Mouse (Mus musculus) intestine, embryonic 15.5 days (tissue): ENCODE results near the gene St6galnac3. TPM values are rescaled to one million over a fixed set of nuclear protein-coding genes. Genes with fewer than 3 reads are reported as not detected.

Experiments
- ATAC-seq: fragments of 200-750 bp; cut with Nextera tagmentation; 2 replicates; pipeline ENCODE4 v1.8.0; 2017; ENCODE audit warnings: moderate TSS enrichment, moderate library complexity
- H3K27ac ChIP-seq: fragments of 300-500 bp; sonication (generic); 2 replicates; pipeline ENCODE4 v1.5.1; 2015; ENCODE audit warnings: mild to moderate bottlenecking, inconsistent platforms
- H3K27me3 ChIP-seq: fragments of 300-500 bp; sonication (generic); replicated peaks from 2 replicates; pipeline ENCODE4 v1.6.1; 2015; ENCODE audit warnings: inconsistent platforms
- H3K36me3 ChIP-seq: fragments of 300-500 bp; sonication (generic); 2 replicates; pipeline ENCODE4 v1.6.1; 2015; ENCODE audit warnings: inconsistent platforms
- H3K4me1 ChIP-seq: fragments of 300-500 bp; sonication (generic); replicated peaks from 2 replicates; pipeline ENCODE4 v1.6.1; 2015; ENCODE audit warnings: inconsistent platforms
- H3K4me2 ChIP-seq: fragments of 300-500 bp; sonication (generic); replicated peaks from 2 replicates; pipeline ENCODE4 v1.6.1; 2015; ENCODE audit warnings: mild to moderate bottlenecking, inconsistent platforms
- H3K4me3 ChIP-seq: fragments of 300-500 bp; sonication (generic); replicated peaks from 2 replicates; pipeline ENCODE4 v1.5.1; 2015; ENCODE audit warnings: inconsistent platforms
- H3K9ac ChIP-seq: fragments of 300-500 bp; sonication (generic); 2 replicates; pipeline ENCODE4 v1.6.1; 2015; ENCODE audit warnings: inconsistent platforms
- H3K9me3 ChIP-seq: fragments of 300-500 bp; sonication (generic); 2 replicates; pipeline ENCODE4 v1.6.1; 2016; ENCODE audit warnings: inconsistent platforms
- WGBS: fragments of 180-500 bp; shearing (Covaris S2); methylation state at CpG from one replicate; pipeline ENCODE4 v1.1.7; 2015; 5-methylcytosine and 5-hydroxymethylcytosine counted together
- polyA plus RNA-seq: library from polyadenylated mRNA; unstranded; fragments of >200 nt; fragmentation: Nextera tagmentation; extraction: Ambion mirVana; gene quantifications from 2 replicates; pipeline ENCODE4 v1.2.1, GENCODE M21; 2015

St6galnac3 gene
- polyA plus RNA-seq, 1 experiment from 2014 or later = 34.5 TPM

GRCm38 (mm10) chr3:153287081-153287480 is 437.9 kb downstream of the St6galnac3 start:
- no peak overlapping the region for H3K4me2 ChIP-seq
- H3K27ac ChIP-seq = no peak overlapping the region
- no peaks in the 10 kb centered on the region for H3K27me3 ChIP-seq
- no peaks in the 10 kb centered on the region for H3K9me3 ChIP-seq
- no peaks in the 10 kb centered on the region; the same call in 1 of the 2 replicates for H3K4me1 ChIP-seq
- no peak for ATAC-seq
- no peak overlapping the region for H3K4me3 ChIP-seq
- 93% methylated on average over 6 of the region's 6 CpGs for WGBS
- H3K36me3 ChIP-seq = no peaks in the 10 kb centered on the region
- H3K9ac ChIP-seq = no peak overlapping the region

- no peak for ATAC-seq
- Histone ChIP-seq H3K4me1 (no peaks in the 10 kb centered on the region; the same call in 1 of the 2 replicates), H3K4me2 (no peak overlapping the region), H3K27me3 (no peaks in the 10 kb centered on the region), H3K4me3 (no peak overlapping the region), H3K9me3 (no peaks in the 10 kb centered on the region), H3K9ac (no peak overlapping the region), H3K27ac (no peak overlapping the region), H3K36me3 (no peaks in the 10 kb centered on the region)
- 43% methylated on average over 16 of the region's 16 CpGs for WGBS
These were observed 442.7 kb downstream of the St6galnac3 start for GRCm38 (mm10) chr3:153282123-153282765.

- Histone ChIP-seq H3K9me3 (no peaks in the 10 kb centered on the region), H3K4me3 (no peak overlapping the region)
- 65% methylated on average over 5 of the region's 5 CpGs for WGBS
These were observed 446.7 kb downstream of the St6galnac3 start for GRCm38 (mm10) chr3:153278249-153278648.

GRCm38 (mm10) chr3:153277389-153277999 is 447.5 kb downstream of the St6galnac3 start:
- Histone ChIP-seq H3K9me3 (no peaks in the 10 kb centered on the region), H3K4me2 (no peak overlapping the region), H3K4me1 (no peaks in the 10 kb centered on the region; the same call in 1 of the 2 replicates), H3K36me3 (no peaks in the 10 kb centered on the region), H3K9ac (no peak overlapping the region), H3K4me3 (no peak overlapping the region), H3K27ac (no peak overlapping the region), H3K27me3 (no peaks in the 10 kb centered on the region)
- 58% methylated on average over 16 of the region's 16 CpGs for WGBS
- ATAC-seq = no peak

More at GRCm38 (mm10) chr3:153278249-153278648, 446.7 kb downstream of the St6galnac3 start:
- H3K27ac ChIP-seq = no peak overlapping the region
- no peaks in the 10 kb centered on the region for H3K27me3 ChIP-seq
- H3K4me1 ChIP-seq = no peaks in the 10 kb centered on the region; the same call in 1 of the 2 replicates
- H3K36me3 ChIP-seq = no peaks in the 10 kb centered on the region
- no peak overlapping the region for H3K4me2 ChIP-seq
- ATAC-seq = no peak
- H3K9ac ChIP-seq = no peak overlapping the region

GRCm38 (mm10) chr3:153276830-153277388 is 448.1 kb downstream of the St6galnac3 start:
- no peak overlapping the region for H3K4me3 ChIP-seq
- WGBS = 62% methylated on average over 16 of the region's 16 CpGs
- H3K27me3 ChIP-seq = no peaks in the 10 kb centered on the region
- no peak overlapping the region for H3K27ac ChIP-seq
- H3K9ac ChIP-seq = no peak overlapping the region
- no peaks in the 10 kb centered on the region; the same call in 1 of the 2 replicates for H3K4me1 ChIP-seq
- no peak for ATAC-seq
- H3K4me2 ChIP-seq = no peak overlapping the region
- H3K36me3 ChIP-seq = no peaks in the 10 kb centered on the region
- H3K9me3 ChIP-seq = no peaks in the 10 kb centered on the region

GRCm38 (mm10) chr3:153276101-153276829 is 448.7 kb downstream of the St6galnac3 start:
- Histone ChIP-seq H3K27me3 (no peaks in the 10 kb centered on the region), H3K9me3 (no peaks in the 10 kb centered on the region), H3K27ac (no peak overlapping the region), H3K4me2 (no peak overlapping the region), H3K4me1 (no peaks in the 10 kb centered on the region), H3K36me3 (no peaks in the 10 kb centered on the region), H3K9ac (no peak overlapping the region), H3K4me3 (no peak overlapping the region)
- ATAC-seq = no peak
- 66% methylated on average over 8 of the region's 8 CpGs for WGBS

- Histone ChIP-seq H3K9ac (no peak overlapping the region), H3K4me2 (no peak overlapping the region), H3K27ac (no peak overlapping the region), H3K9me3 (no peaks in the 10 kb centered on the region), H3K36me3 (no peaks in the 10 kb centered on the region), H3K4me1 (no peaks in the 10 kb centered on the region), H3K27me3 (no peaks in the 10 kb centered on the region), H3K4me3 (no peak overlapping the region)
- 70% methylated on average over 1 of the region's 1 CpGs for WGBS
- no peak for ATAC-seq
These were observed 452.7 kb downstream of the St6galnac3 start for GRCm38 (mm10) chr3:153272241-153272640.

GRCm38 (mm10) chr3:153267397-153267796 is 457.6 kb downstream of the St6galnac3 start:
- Histone ChIP-seq H3K27ac (no peak overlapping the region), H3K9me3 (no peaks in the 10 kb centered on the region), H3K36me3 (no peaks in the 10 kb centered on the region), H3K4me1 (no peaks in the 10 kb centered on the region), H3K9ac (no peak overlapping the region), H3K4me2 (no peak overlapping the region), H3K27me3 (no peaks in the 10 kb centered on the region), H3K4me3 (no peak overlapping the region)
- no peak for ATAC-seq
- WGBS = 38% methylated on average over 8 of the region's 8 CpGs

GRCm38 (mm10) chr3:153261985-153262384 is 463.0 kb downstream of the St6galnac3 start:
- Histone ChIP-seq H3K4me2 (no peak overlapping the region), H3K27me3 (no peaks in the 10 kb centered on the region), H3K27ac (no peak overlapping the region), H3K4me1 (no peaks in the 10 kb centered on the region), H3K9ac (no peak overlapping the region), H3K9me3 (no peaks in the 10 kb centered on the region), H3K4me3 (no peak overlapping the region), H3K36me3 (no peaks in the 10 kb centered on the region)
- no peak for ATAC-seq
- 86% methylated on average over 5 of the region's 5 CpGs for WGBS

- no peaks in the 10 kb centered on the region for H3K4me1 ChIP-seq
- H3K9me3 ChIP-seq = no peaks in the 10 kb centered on the region
- no peaks in the 10 kb centered on the region for H3K27me3 ChIP-seq
- 65% methylated on average over 7 of the region's 7 CpGs for WGBS
- no peak overlapping the region for H3K9ac ChIP-seq
- no peak overlapping the region for H3K27ac ChIP-seq
- ATAC-seq = no peak
- H3K4me2 ChIP-seq = no peak overlapping the region
- H3K36me3 ChIP-seq = no peaks in the 10 kb centered on the region
- H3K4me3 ChIP-seq = no peak overlapping the region
These were observed 464.6 kb downstream of the St6galnac3 start for GRCm38 (mm10) chr3:153260225-153260933.

- Histone ChIP-seq H3K9ac (no peak overlapping the region), H3K4me3 (no peak overlapping the region), H3K36me3 (no peaks in the 10 kb centered on the region), H3K4me2 (no peak overlapping the region), H3K27me3 (no peaks in the 10 kb centered on the region), H3K27ac (no peak overlapping the region), H3K9me3 (no peaks in the 10 kb centered on the region), H3K4me1 (no peaks in the 10 kb centered on the region)
- ATAC-seq = no peak
- 94% methylated on average over 8 of the region's 8 CpGs for WGBS
These were observed 469.1 kb downstream of the St6galnac3 start for GRCm38 (mm10) chr3:153255910-153256309.

GRCm38 (mm10) chr3:153251653-153252052 is 473.3 kb downstream of the St6galnac3 start:
- 58% methylated on average over 3 of the region's 3 CpGs for WGBS
- Histone ChIP-seq H3K27me3 (no peaks in the 10 kb centered on the region), H3K4me3 (no peak overlapping the region), H3K9me3 (no peaks in the 10 kb centered on the region), H3K36me3 (no peaks in the 10 kb centered on the region), H3K27ac (no peak overlapping the region), H3K4me2 (no peak overlapping the region), H3K9ac (no peak overlapping the region), H3K4me1 (no peaks in the 10 kb centered on the region)
- ATAC-seq = no peak
